Mouse (Mus musculus) neural tube, embryonic 11.5 days (tissue): ENCODE results near the gene Mdm1. TPM values are rescaled to one million over a fixed set of nuclear protein-coding genes. Genes with fewer than 3 reads are reported as not detected.

ENCODE experiments used
- ATAC-seq: fragments of 200-750 bp; cut with Nextera tagmentation; 2 replicates; pipeline ENCODE4 v1.8.0; 2017; ENCODE audit warnings: moderate number of reproducible peaks, mild to moderate bottlenecking, moderate TSS enrichment, moderate library complexity; ENCODE audit not compliant: insufficient read depth, low FRiP score, low TSS enrichment
- DNase-seq: peaks from one replicate; pipeline ENCODE4 v3.0.0-alpha.2; 2015; ENCODE audit warnings: low spot score
- H3K27ac ChIP-seq: fragments of 300-500 bp; sonication (generic); 2 replicates; pipeline ENCODE4 v1.5.1; 2014; ENCODE audit warnings: low read depth, mild to moderate bottlenecking, low read length
- H3K27me3 ChIP-seq: fragments of 300-500 bp; sonication (generic); 2 replicates; pipeline ENCODE4 v1.6.1; 2014; ENCODE audit warnings: mild to moderate bottlenecking, low read length, mixed read lengths; ENCODE audit not compliant: control insufficient read depth, insufficient read depth
- H3K36me3 ChIP-seq: fragments of 300-500 bp; sonication (generic); 2 replicates; pipeline ENCODE4 v1.6.1; 2014; ENCODE audit warnings: mild to moderate bottlenecking, low read length, moderate library complexity, mixed read lengths; ENCODE audit not compliant: control insufficient read depth, insufficient read depth
- H3K4me1 ChIP-seq: fragments of 300-500 bp; sonication (generic); 2 replicates; pipeline ENCODE4 v1.6.1; 2014; ENCODE audit warnings: low read length, mixed read lengths; ENCODE audit not compliant: control insufficient read depth, insufficient read depth
- H3K4me2 ChIP-seq: fragments of 300-500 bp; sonication (generic); 2 replicates; pipeline ENCODE4 v1.6.1; 2014; ENCODE audit warnings: low read depth, mild to moderate bottlenecking, moderate library complexity
- H3K4me3 ChIP-seq: fragments of 300-500 bp; sonication (generic); 2 replicates; pipeline ENCODE4 v1.5.1; 2014; ENCODE audit warnings: low read depth, low read length
- H3K9ac ChIP-seq: fragments of 300-500 bp; sonication (generic); 2 replicates; pipeline ENCODE4 v1.6.1; 2014; ENCODE audit warnings: mild to moderate bottlenecking, low read length
- H3K9me3 ChIP-seq: fragments of 300-500 bp; sonication (generic); 2 replicates; pipeline ENCODE4 v1.6.1; 2016; ENCODE audit warnings: low read length; ENCODE audit not compliant: control insufficient read depth
- WGBS: fragments of 180-500 bp; shearing (Covaris S2); extraction: QIAGEN DNeasy Blood & Tissue Kit; methylation state at CpG from one replicate; pipeline ENCODE4 v1.1.7; 2014; 5-methylcytosine and 5-hydroxymethylcytosine counted together
- polyA plus RNA-seq: library from polyadenylated mRNA; unstranded; fragments of >200 nt; fragmentation: Nextera tagmentation; extraction: Ambion mirVana; gene quantifications from 2 replicates; pipeline ENCODE4 v1.2.1, GENCODE M21; 2014

Mdm1 gene
- 51.2 and 55.3 TPM in 2 replicates for polyA plus RNA-seq

GRCm38 (mm10) chr10:118141018-118141883 lies at the start of gene Mdm1:
TSS of gene Mdm1 (plus strand) at chr10:118141811.
- H3K4me1 ChIP-seq, result peaks cover 4% of the 10 kb centered on the region; the same call in 1 of the 2 replicates
- H3K9ac ChIP-seq, result peak within 1 kb of the TSS; percentile 54
- no peaks in the 10 kb centered on the region for H3K9me3 ChIP-seq
- peak within 1 kb of the TSS; percentile 78 for H3K4me3 ChIP-seq
- no peaks in the 10 kb centered on the region for H3K27me3 ChIP-seq
- DNase-seq (peak; percentile 99), ATAC-seq (peak; percentile 100)
- WGBS, result 5% methylated on average over 47 of the region's 47 CpGs
- no peaks in the 10 kb centered on the region; the same call in 1 of the 2 replicates for H3K36me3 ChIP-seq
- H3K4me2 ChIP-seq, result peak within 1 kb of the TSS; percentile 71
- H3K27ac ChIP-seq, result no peak within 1 kb of the TSS; the same call in 1 of the 2 replicates

GRCm38 (mm10) chr10:118092745-118093144 lies 48.9 kb upstream of the Mdm1 start:
- Histone ChIP-seq H3K9me3 (no peaks in the 10 kb centered on the region), H3K4me3 (no peak overlapping the region), H3K36me3 (no peaks in the 10 kb centered on the region), H3K4me2 (no peak overlapping the region), H3K27ac (no peak overlapping the region), H3K4me1 (peaks cover 4% of the 10 kb centered on the region; the same call in 1 of the 2 replicates), H3K9ac (no peak overlapping the region), H3K27me3 (no peaks in the 10 kb centered on the region)
- DNase-seq, result no peak
- 74% methylated on average over 6 of the region's 6 CpGs for WGBS
- ATAC-seq, result no peak

GRCm38 (mm10) chr10:118093728-118094127 lies 47.9 kb upstream of the Mdm1 start:
- whole genome bisulfite sequencing, result 75% methylated on average over 9 of the region's 9 CpGs
- no peaks in the 10 kb centered on the region for H3K36me3 ChIP-seq
- H3K27me3 ChIP-seq, result no peaks in the 10 kb centered on the region
- ATAC-seq (no peak), DNase-seq (no peak)
- no peak overlapping the region for H3K4me3 ChIP-seq
- no peaks in the 10 kb centered on the region for H3K4me1 ChIP-seq
- H3K27ac ChIP-seq, result no peak overlapping the region
- H3K9me3 ChIP-seq, result no peaks in the 10 kb centered on the region
- no peak overlapping the region for H3K4me2 ChIP-seq
- no peak overlapping the region for H3K9ac ChIP-seq

- Histone ChIP-seq H3K4me2 (no peak overlapping the region), H3K27ac (no peak overlapping the region), H3K4me1 (no peaks in the 10 kb centered on the region), H3K9me3 (no peaks in the 10 kb centered on the region), H3K4me3 (no peak overlapping the region), H3K27me3 (no peaks in the 10 kb centered on the region), H3K36me3 (no peaks in the 10 kb centered on the region), H3K9ac (no peak overlapping the region)
- 85% methylated on average over 4 of the region's 4 CpGs for WGBS
- no peak for DNase-seq
- ATAC-seq, result no peak
Measured at GRCm38 (mm10) chr10:118094853-118095252, 46.8 kb upstream of the Mdm1 start.

- no peak overlapping the region for H3K4me3 ChIP-seq
- ATAC-seq (no peak), DNase-seq (no peak)
- no peaks in the 10 kb centered on the region for H3K27me3 ChIP-seq
- H3K4me1 ChIP-seq, result no peaks in the 10 kb centered on the region
- 84% methylated on average over 6 of the region's 6 CpGs for whole genome bisulfite sequencing
- H3K36me3 ChIP-seq, result no peaks in the 10 kb centered on the region
- H3K27ac ChIP-seq, result no peak overlapping the region
- H3K4me2 ChIP-seq, result no peak overlapping the region
- no peaks in the 10 kb centered on the region for H3K9me3 ChIP-seq
- H3K9ac ChIP-seq, result no peak overlapping the region
Measured at GRCm38 (mm10) chr10:118096223-118096622, 45.4 kb upstream of the Mdm1 start.

- WGBS, result 71% methylated on average over 3 of the region's 3 CpGs
Measured at GRCm38 (mm10) chr10:118097898-118098297, 43.7 kb upstream of the Mdm1 start.

GRCm38 (mm10) chr10:118100570-118100969 lies 41.0 kb upstream of the Mdm1 start:
- H3K4me2 ChIP-seq, result no peak overlapping the region
- H3K9ac ChIP-seq, result no peak overlapping the region
- DNase-seq (no peak), ATAC-seq (no peak)
- H3K27ac ChIP-seq, result no peak overlapping the region
- no peak overlapping the region for H3K4me3 ChIP-seq
- no peaks in the 10 kb centered on the region for H3K4me1 ChIP-seq
- no peaks in the 10 kb centered on the region for H3K36me3 ChIP-seq
- 64% methylated on average over 5 of the region's 5 CpGs for WGBS
- no peaks in the 10 kb centered on the region for H3K27me3 ChIP-seq
- H3K9me3 ChIP-seq, result no peaks in the 10 kb centered on the region

More at GRCm38 (mm10) chr10:118097898-118098297, 43.7 kb upstream of the Mdm1 start:
- H3K4me2 ChIP-seq, result no peak overlapping the region
- DNase-seq (no peak), ATAC-seq (no peak)
- H3K9ac ChIP-seq, result no peak overlapping the region
- H3K36me3 ChIP-seq, result no peaks in the 10 kb centered on the region
- H3K27ac ChIP-seq, result no peak overlapping the region
- no peaks in the 10 kb centered on the region for H3K27me3 ChIP-seq
- no peaks in the 10 kb centered on the region for H3K9me3 ChIP-seq
- H3K4me3 ChIP-seq, result no peak overlapping the region
- H3K4me1 ChIP-seq, result no peaks in the 10 kb centered on the region

- Histone ChIP-seq H3K9ac (no peak overlapping the region), H3K4me3 (no peak overlapping the region), H3K4me2 (no peak overlapping the region), H3K36me3 (no peaks in the 10 kb centered on the region), H3K27ac (no peak overlapping the region), H3K4me1 (no peaks in the 10 kb centered on the region), H3K27me3 (no peaks in the 10 kb centered on the region), H3K9me3 (no peaks in the 10 kb centered on the region)
- DNase-seq (no peak), ATAC-seq (no peak)
- WGBS, result 89% methylated on average over 2 of the region's 2 CpGs
Measured at GRCm38 (mm10) chr10:118101056-118101455, 40.6 kb upstream of the Mdm1 start.
